Mouse (Mus musculus) spleen, adult 2 months (tissue): ENCODE data around the gene Pkn1.

Experiments used
- CTCF ChIP-seq: fragments of 200-500 bp; IDR thresholded peaks from 2 replicates; pipeline ENCODE4 v1.5.1; 2011; ENCODE audit warnings: mild to moderate bottlenecking, inconsistent platforms; ENCODE audit not compliant: insufficient read depth, insufficient read length, insufficient replicate concordance; ENCODE audit errors: extremely low read depth
- POLR2A ChIP-seq: fragments of 200-500 bp; IDR thresholded peaks from 2 replicates; pipeline ENCODE4 v1.6.1; 2011; ENCODE audit warnings: low read depth, low read length, inconsistent platforms

GRCm38 (mm10) chr8:83668010-83668916, 30.7 kb downstream of the Pkn1 start:
- TF ChIP-seq POLR2A (no peak), CTCF (peak; percentile 66; the same call in 1 of the 2 replicates)
